Mouse (Mus musculus): ENCODE results near the gene Tial1. TPM values are rescaled to one million over a fixed set of nuclear protein-coding genes. Genes with fewer than 3 reads are reported as not detected.

Tial1 gene
- polyA plus RNA-seq, 1 experiment from 2014 or later, result 37.1 TPM

DNA sequence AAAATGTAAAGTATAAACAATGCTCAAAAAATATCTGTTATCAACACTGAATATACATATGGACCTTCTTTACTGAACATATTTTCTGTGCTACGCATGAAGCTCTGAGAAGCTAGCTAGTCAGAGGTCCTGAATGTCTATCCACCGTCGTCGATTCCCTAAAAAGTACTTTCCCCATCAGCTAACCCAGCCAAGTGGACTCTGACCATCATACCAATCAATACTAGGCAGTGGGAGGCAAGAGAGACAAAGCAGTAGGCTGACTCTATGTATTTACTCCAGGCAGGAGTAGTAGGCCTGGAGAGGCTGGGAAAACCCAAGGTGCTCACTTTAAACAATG is 1.8 kb downstream of the Tial1 start:
- H3K9me3 ChIP-seq (ENCODE audit: control insufficient read depth, low read length), result no peaks in the 10 kb centered on the region
- peak overlapping the region; percentile 86 for H3K4me3 ChIP-seq (replicated peaks; ENCODE audit: low read length)
- no peak overlapping the region for H3K27ac ChIP-seq
- H3K4me2 ChIP-seq (replicated peaks), result peak overlapping the region; percentile 89
- 13% methylated on average over 4 of the region's 4 CpGs for WGBS
- H3K27me3 ChIP-seq (ENCODE audit: control insufficient read depth, insufficient read depth, low read length), result no peaks in the 10 kb centered on the region
- peak overlapping the region; percentile 86 for H3K9ac ChIP-seq
- ATAC-seq (ENCODE audit: low FRiP score) (no peak), DNase-seq (ENCODE audit: low spot score) (no peak)
- peaks cover 27% of the 10 kb centered on the region for H3K4me1 ChIP-seq (replicated peaks; ENCODE audit: control insufficient read depth, insufficient read depth, low read length)
- no peaks in the 10 kb centered on the region; the same call in 1 of the 2 replicates for H3K36me3 ChIP-seq (replicated peaks; ENCODE audit: control insufficient read depth, insufficient read depth)

DNA sequence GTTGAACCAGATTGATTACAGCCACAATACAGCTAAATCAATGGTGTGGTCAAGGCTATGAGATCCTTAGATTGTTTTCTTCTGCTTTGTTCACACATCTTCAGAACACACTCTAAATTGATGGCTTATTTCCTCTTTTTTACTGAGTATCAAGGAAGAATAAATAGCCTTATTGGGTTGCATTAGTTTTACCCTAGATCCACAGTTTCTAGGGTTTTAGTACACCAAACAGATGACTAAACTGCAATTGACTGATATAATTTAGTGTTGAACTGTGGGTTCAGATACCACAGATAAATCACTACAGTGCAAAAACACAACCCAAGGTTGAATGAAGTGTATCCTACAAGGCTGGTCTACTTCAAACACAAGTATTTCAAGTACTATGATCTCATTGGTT is 3.5 kb downstream of the Tial1 start:
- H3K9ac ChIP-seq, result no peak overlapping the region
- no peak overlapping the region for H3K4me2 ChIP-seq (replicated peaks)
- H3K4me1 ChIP-seq (replicated peaks; ENCODE audit: control insufficient read depth, insufficient read depth, low read length), result peaks cover 27% of the 10 kb centered on the region
- DNase-seq (ENCODE audit: low spot score), result no peak
- no peaks in the 10 kb centered on the region for H3K27me3 ChIP-seq (ENCODE audit: control insufficient read depth, insufficient read depth, low read length)
- no peak overlapping the region for H3K4me3 ChIP-seq (replicated peaks; ENCODE audit: low read length)
- no peak for ATAC-seq (ENCODE audit: low FRiP score)
- H3K9me3 ChIP-seq (ENCODE audit: control insufficient read depth, low read length), result no peaks in the 10 kb centered on the region
- H3K36me3 ChIP-seq (replicated peaks; ENCODE audit: control insufficient read depth, insufficient read depth), result peaks cover 17% of the 10 kb centered on the region
- no peak overlapping the region for H3K27ac ChIP-seq

DNA sequence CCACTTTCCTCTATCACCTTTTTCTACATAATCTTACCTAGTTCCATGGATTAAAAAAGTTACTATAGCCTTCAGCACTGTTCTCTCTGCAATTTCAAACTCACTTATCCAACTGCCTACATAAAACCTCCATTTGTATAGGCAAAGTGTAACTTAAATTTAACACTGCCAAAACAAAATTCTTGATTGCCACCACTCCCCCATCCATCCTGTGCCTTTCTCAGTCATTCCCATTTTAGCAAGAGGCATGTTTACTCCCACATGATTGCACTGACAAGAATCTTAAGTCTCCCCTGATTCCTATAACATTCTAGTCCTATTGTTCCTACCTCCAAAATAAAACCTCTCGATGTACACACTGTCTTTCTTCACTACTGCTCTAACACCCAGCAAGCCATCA is 8.8 kb downstream of the Tial1 start:
- no peak overlapping the region for H3K27ac ChIP-seq
- H3K4me3 ChIP-seq (replicated peaks; ENCODE audit: low read length), result no peak overlapping the region
- H3K9me3 ChIP-seq (ENCODE audit: control insufficient read depth, low read length), result no peaks in the 10 kb centered on the region
- DNase-seq (ENCODE audit: low spot score) (no peak), ATAC-seq (ENCODE audit: low FRiP score) (no peak)
- WGBS, result 90% methylated on average over 1 of the region's 1 CpGs
- peaks cover 7% of the 10 kb centered on the region; the same call in 1 of the 2 replicates for H3K4me1 ChIP-seq (replicated peaks; ENCODE audit: control insufficient read depth, insufficient read depth, low read length)
- H3K9ac ChIP-seq, result no peak overlapping the region
- peaks cover 57% of the 10 kb centered on the region for H3K36me3 ChIP-seq (replicated peaks; ENCODE audit: control insufficient read depth, insufficient read depth)
- no peaks in the 10 kb centered on the region for H3K27me3 ChIP-seq (ENCODE audit: control insufficient read depth, insufficient read depth, low read length)
- no peak overlapping the region for H3K4me2 ChIP-seq (replicated peaks)

DNA sequence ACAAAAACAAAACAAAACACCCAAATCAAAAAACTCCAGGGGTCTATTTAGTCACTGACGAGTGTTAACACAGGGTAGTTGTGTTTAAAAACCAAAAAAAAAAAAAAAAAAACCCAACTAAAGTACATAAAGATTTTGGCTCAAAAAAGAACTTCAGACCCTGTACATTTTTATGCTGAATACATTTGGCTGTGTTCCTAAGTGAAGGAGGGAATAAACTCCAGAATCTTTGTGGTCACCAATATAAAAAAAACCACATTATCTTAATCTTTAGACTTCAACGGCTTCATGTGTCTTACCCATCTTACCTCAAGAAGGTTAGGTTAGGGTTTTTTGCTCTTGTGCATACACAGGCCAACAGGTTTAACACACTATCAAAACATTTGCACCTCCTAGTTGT is 20.9 kb downstream of the Tial1 start:
- DNase-seq (ENCODE audit: low spot score), result no peak
- no peaks in the 10 kb centered on the region for H3K9me3 ChIP-seq (ENCODE audit: control insufficient read depth, low read length)
- no peak overlapping the region for H3K27ac ChIP-seq
- peaks cover 57% of the 10 kb centered on the region for H3K36me3 ChIP-seq (replicated peaks; ENCODE audit: control insufficient read depth, insufficient read depth)
- no peak overlapping the region for H3K4me2 ChIP-seq (replicated peaks)
- ATAC-seq (ENCODE audit: low FRiP score), result no peak
- no peaks in the 10 kb centered on the region for H3K27me3 ChIP-seq (ENCODE audit: control insufficient read depth, insufficient read depth, low read length)
- WGBS, result 91% methylated on average over 2 of the region's 2 CpGs
- H3K4me1 ChIP-seq (replicated peaks; ENCODE audit: control insufficient read depth, insufficient read depth, low read length), result no peaks in the 10 kb centered on the region
- no peak overlapping the region for H3K4me3 ChIP-seq (replicated peaks; ENCODE audit: low read length)
- no peak overlapping the region for H3K9ac ChIP-seq

DNA sequence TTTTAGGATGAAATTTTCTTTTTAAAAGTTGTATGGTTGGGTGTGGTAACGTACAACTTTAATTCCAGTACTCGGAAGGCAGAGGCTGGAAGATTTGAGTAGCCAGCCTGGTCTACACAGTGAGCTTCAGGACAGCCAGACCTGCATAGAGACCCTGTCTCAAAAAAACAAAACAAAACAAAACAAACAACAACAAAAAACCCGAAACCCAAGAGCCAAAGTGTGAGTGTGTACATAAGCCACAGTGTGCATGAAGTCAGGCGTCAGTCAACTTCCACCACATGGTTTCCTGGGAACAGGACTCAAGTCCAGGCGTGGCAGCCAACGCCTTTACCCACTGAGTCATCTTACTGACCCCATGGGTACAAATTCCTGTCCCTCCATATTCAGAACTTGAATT is 22.3 kb downstream of the Tial1 start:
- Histone ChIP-seq H3K9ac (no peak overlapping the region), H3K4me2 (replicated peaks) (no peak overlapping the region), H3K4me1 (replicated peaks; ENCODE audit: control insufficient read depth, insufficient read depth, low read length) (no peaks in the 10 kb centered on the region), H3K9me3 (ENCODE audit: control insufficient read depth, low read length) (no peaks in the 10 kb centered on the region), H3K36me3 (replicated peaks; ENCODE audit: control insufficient read depth, insufficient read depth) (peaks cover 44% of the 10 kb centered on the region), H3K27ac (no peak overlapping the region), H3K4me3 (replicated peaks; ENCODE audit: low read length) (no peak overlapping the region), H3K27me3 (ENCODE audit: control insufficient read depth, insufficient read depth, low read length) (no peaks in the 10 kb centered on the region)
- 96% methylated on average over 6 of the region's 6 CpGs for WGBS
- no peak for DNase-seq (ENCODE audit: low spot score)
- no peak for ATAC-seq (ENCODE audit: low FRiP score)

DNA sequence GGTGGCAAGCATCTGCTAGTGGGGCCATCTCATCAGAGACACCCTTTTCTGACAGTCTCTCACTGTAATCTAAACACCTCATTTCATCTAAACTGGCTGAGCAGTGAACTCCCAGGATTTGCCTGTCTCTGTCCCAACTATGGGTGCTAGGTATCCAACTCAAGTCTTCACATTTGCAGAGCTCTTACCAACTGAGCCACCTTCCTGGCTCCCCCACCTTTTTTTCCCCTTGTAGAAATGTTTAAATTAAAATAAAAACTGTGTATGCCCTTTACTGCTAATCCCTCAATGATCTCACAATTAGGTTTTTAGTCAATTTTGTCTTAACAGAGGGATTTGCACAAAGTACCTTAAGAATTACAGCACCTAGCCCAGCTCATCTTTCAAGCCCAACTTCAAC is 23.4 kb downstream of the Tial1 start:
- no peak for ATAC-seq (ENCODE audit: low FRiP score)
- Histone ChIP-seq H3K27ac (no peak overlapping the region), H3K9ac (no peak overlapping the region), H3K4me1 (replicated peaks; ENCODE audit: control insufficient read depth, insufficient read depth, low read length) (no peaks in the 10 kb centered on the region), H3K4me3 (replicated peaks; ENCODE audit: low read length) (no peak overlapping the region), H3K9me3 (ENCODE audit: control insufficient read depth, low read length) (no peaks in the 10 kb centered on the region), H3K27me3 (ENCODE audit: control insufficient read depth, insufficient read depth, low read length) (no peaks in the 10 kb centered on the region), H3K36me3 (replicated peaks; ENCODE audit: control insufficient read depth, insufficient read depth) (peaks cover 33% of the 10 kb centered on the region), H3K4me2 (replicated peaks) (no peak overlapping the region)
- DNase-seq (ENCODE audit: low spot score), result no peak

DNA sequence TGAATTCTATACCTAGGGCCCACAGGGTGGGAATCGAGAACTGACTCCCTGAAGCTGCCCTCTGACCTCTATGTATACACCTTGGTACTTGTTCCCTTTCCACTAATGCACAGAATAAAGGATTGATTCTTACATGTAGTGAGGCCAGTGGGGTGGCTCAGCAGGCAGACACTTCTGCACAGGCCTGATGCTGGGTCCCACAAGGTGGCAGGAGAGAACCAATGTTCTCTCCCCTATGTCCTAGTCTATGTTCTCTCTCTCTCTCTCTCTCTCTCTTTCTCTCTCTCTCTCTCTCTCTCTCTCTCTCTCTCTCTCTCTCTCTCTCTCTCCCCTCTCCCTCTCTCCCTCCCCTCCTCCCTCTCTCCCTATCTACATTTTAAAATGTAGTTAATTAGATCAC is 28.3 kb downstream of the Tial1 start:
- H3K4me2 ChIP-seq (replicated peaks), result no peak overlapping the region
- no peak overlapping the region for H3K9ac ChIP-seq
- H3K4me1 ChIP-seq (replicated peaks; ENCODE audit: control insufficient read depth, insufficient read depth, low read length), result no peaks in the 10 kb centered on the region
- no peaks in the 10 kb centered on the region for H3K9me3 ChIP-seq (ENCODE audit: control insufficient read depth, low read length)
- DNase-seq (ENCODE audit: low spot score), result peak; percentile 37
- no peaks in the 10 kb centered on the region for H3K27me3 ChIP-seq (ENCODE audit: control insufficient read depth, insufficient read depth, low read length)
- 65% methylated on average over 1 of the region's 1 CpGs for WGBS
- no peak overlapping the region for H3K4me3 ChIP-seq (replicated peaks; ENCODE audit: low read length)
- H3K36me3 ChIP-seq (replicated peaks; ENCODE audit: control insufficient read depth, insufficient read depth), result no peaks in the 10 kb centered on the region
- no peak for ATAC-seq (ENCODE audit: low FRiP score)
- H3K27ac ChIP-seq, result no peak overlapping the region

DNA sequence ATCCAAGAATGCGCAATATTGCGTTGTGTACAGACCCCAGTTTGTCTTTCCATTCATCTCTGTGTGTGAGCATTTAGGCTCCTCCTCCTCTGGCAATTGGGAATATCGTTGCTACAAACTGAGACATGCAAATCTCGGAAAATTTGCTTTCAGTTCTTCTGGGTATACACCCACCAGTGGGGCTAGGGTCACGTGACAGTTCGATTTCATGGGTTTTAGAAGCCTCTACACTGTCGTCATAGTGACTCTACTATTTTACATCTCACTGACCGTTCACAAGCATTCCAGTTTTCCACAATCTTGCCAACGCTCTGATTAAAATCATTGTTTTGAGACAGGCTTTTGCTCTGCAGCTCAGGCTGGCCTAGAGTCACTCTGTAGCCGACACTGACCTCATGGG is 28.9 kb downstream of the Tial1 start:
- Histone ChIP-seq H3K9ac (no peak overlapping the region), H3K4me1 (replicated peaks; ENCODE audit: control insufficient read depth, insufficient read depth, low read length) (no peaks in the 10 kb centered on the region), H3K27me3 (ENCODE audit: control insufficient read depth, insufficient read depth, low read length) (no peaks in the 10 kb centered on the region), H3K4me2 (replicated peaks) (no peak overlapping the region), H3K4me3 (replicated peaks; ENCODE audit: low read length) (no peak overlapping the region), H3K9me3 (ENCODE audit: control insufficient read depth, low read length) (no peaks in the 10 kb centered on the region), H3K36me3 (replicated peaks; ENCODE audit: control insufficient read depth, insufficient read depth) (no peaks in the 10 kb centered on the region), H3K27ac (no peak overlapping the region)
- DNase-seq (ENCODE audit: low spot score), result no peak
- 48% methylated on average over 10 of the region's 10 CpGs for WGBS
- no peak for ATAC-seq (ENCODE audit: low FRiP score)

DNA sequence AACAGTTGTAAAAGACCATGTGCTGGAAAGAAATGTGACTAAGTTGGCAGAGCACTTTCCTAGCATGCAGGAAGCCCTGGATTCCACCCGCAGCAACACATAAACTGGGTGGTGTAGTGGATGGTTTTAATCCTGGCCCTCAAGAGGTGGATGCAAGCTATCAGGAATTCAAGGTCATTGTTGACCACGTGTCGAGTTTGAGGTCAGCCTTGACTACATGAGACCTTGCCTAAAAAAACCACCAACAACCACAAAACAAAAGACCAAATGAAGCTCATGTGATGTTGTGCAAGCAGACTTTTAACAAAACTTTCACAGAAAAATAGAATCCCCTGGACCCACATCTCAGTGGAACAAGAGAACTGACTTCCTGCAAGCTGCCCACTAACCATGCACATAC is 39.0 kb downstream of the Tial1 start:
- H3K36me3 ChIP-seq (replicated peaks; ENCODE audit: control insufficient read depth, insufficient read depth), result no peaks in the 10 kb centered on the region
- no peak overlapping the region for H3K4me2 ChIP-seq (replicated peaks)
- H3K9me3 ChIP-seq (ENCODE audit: control insufficient read depth, low read length), result no peaks in the 10 kb centered on the region
- H3K27me3 ChIP-seq (ENCODE audit: control insufficient read depth, insufficient read depth, low read length), result peaks cover 25% of the 10 kb centered on the region
- DNase-seq (ENCODE audit: low spot score) (no peak), ATAC-seq (ENCODE audit: low FRiP score) (no peak)
- WGBS, result 80% methylated on average over 3 of the region's 3 CpGs
- H3K27ac ChIP-seq, result no peak overlapping the region
- no peak overlapping the region for H3K4me3 ChIP-seq (replicated peaks; ENCODE audit: low read length)
- 0 out of 2 replicates have a peak, but pooled peaks cover 5% of the 10 kb centered on the region for H3K4me1 ChIP-seq (replicated peaks; ENCODE audit: control insufficient read depth, insufficient read depth, low read length)
- H3K9ac ChIP-seq, result no peak overlapping the region

DNA sequence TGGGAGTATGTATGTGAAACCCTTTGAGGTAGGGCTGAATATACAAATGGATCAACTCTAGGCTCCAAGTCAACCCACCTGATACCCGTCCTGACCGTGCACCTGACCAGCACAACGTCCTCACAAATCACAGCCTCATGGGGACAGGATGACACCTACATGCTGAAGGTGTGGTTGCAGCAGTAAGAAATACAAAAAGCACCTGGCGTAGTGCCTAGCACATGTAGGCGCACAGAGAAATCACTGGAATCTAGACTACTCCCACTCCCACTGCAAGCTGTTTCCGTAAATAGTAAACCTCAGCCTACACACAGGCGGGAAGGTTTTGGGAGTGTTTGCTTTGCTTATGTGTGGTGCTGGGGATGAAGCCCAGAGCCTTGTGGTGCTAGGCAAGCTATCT is 39.8 kb downstream of the Tial1 start:
- WGBS, result 89% methylated on average over 7 of the region's 7 CpGs
- Histone ChIP-seq H3K4me1 (replicated peaks; ENCODE audit: control insufficient read depth, insufficient read depth, low read length) (0 out of 2 replicates have a peak, but pooled peaks cover 5% of the 10 kb centered on the region), H3K36me3 (replicated peaks; ENCODE audit: control insufficient read depth, insufficient read depth) (no peaks in the 10 kb centered on the region), H3K27ac (no peak overlapping the region), H3K4me3 (replicated peaks; ENCODE audit: low read length) (no peak overlapping the region), H3K9ac (no peak overlapping the region), H3K27me3 (ENCODE audit: control insufficient read depth, insufficient read depth, low read length) (peaks cover 29% of the 10 kb centered on the region), H3K4me2 (replicated peaks) (no peak overlapping the region), H3K9me3 (ENCODE audit: control insufficient read depth, low read length) (no peaks in the 10 kb centered on the region)
- DNase-seq (ENCODE audit: low spot score) (no peak), ATAC-seq (ENCODE audit: low FRiP score) (no peak)

All from hindbrain, embryonic 14.5 days (tissue).